Mouse (Mus musculus) midbrain, embryonic 14.5 days (tissue): Measurements from ENCODE around the gene Zbtb38. TPM values are rescaled to one million over a fixed set of nuclear protein-coding genes. Genes with fewer than 3 reads are reported as not detected.
A peak's percentile ranks its signal among the peaks of the same experiment; 100 is the strongest.

Source experiments
- ATAC-seq: fragments of 200-750 bp; cut with Nextera tagmentation; 2 replicates; pipeline ENCODE4 v1.8.0; 2017; ENCODE audit warnings: moderate number of reproducible peaks, moderate library complexity; ENCODE audit not compliant: low FRiP score, low TSS enrichment
- DNase-seq: peaks from one replicate; pipeline ENCODE4 v3.0.0-alpha.2; 2015
- H3K27ac ChIP-seq: fragments of 300-500 bp; sonication (generic); replicated peaks from 2 replicates; pipeline ENCODE4 v1.5.1; 2014; ENCODE audit warnings: mild to moderate bottlenecking, low read depth, low read length, moderate library complexity
- H3K27me3 ChIP-seq: fragments of 300-500 bp; sonication (generic); 2 replicates; pipeline ENCODE4 v1.6.1; 2014; ENCODE audit warnings: low read length, control low read depth, mixed read lengths; ENCODE audit not compliant: control insufficient read depth, insufficient read depth
- H3K36me3 ChIP-seq: fragments of 300-500 bp; sonication (generic); 2 replicates; pipeline ENCODE4 v1.6.1; 2014; ENCODE audit warnings: low read length, control low read depth; ENCODE audit not compliant: control insufficient read depth, insufficient read depth
- H3K4me1 ChIP-seq: fragments of 300-500 bp; sonication (generic); 2 replicates; pipeline ENCODE4 v1.6.1; 2014; ENCODE audit warnings: mild to moderate bottlenecking, antibody characterized with exemption, low read length, control low read depth; ENCODE audit not compliant: control insufficient read depth, insufficient read depth
- H3K4me2 ChIP-seq: fragments of 300-500 bp; sonication (generic); 2 replicates; pipeline ENCODE4 v1.6.1; 2014; ENCODE audit warnings: mild to moderate bottlenecking, low read length, moderate library complexity
- H3K4me3 ChIP-seq: fragments of 300-500 bp; sonication (generic); replicated peaks from 2 replicates; pipeline ENCODE4 v1.5.1; 2014; ENCODE audit warnings: low read depth, low read length
- H3K9ac ChIP-seq: fragments of 300-500 bp; sonication (generic); replicated peaks from 2 replicates; pipeline ENCODE4 v1.6.1; 2014; ENCODE audit warnings: mild to moderate bottlenecking, low read length, moderate library complexity
- H3K9me3 ChIP-seq: fragments of 300-500 bp; sonication (generic); 2 replicates; pipeline ENCODE4 v1.6.1; 2016; ENCODE audit warnings: low read length, control low read depth, mixed read lengths; ENCODE audit not compliant: control insufficient read depth
- WGBS: fragments of 180-500 bp; shearing (Covaris S2); extraction: QIAGEN DNeasy Blood & Tissue Kit; methylation state at CpG from one replicate; pipeline ENCODE4 v1.1.7; 2014; 5-methylcytosine and 5-hydroxymethylcytosine counted together
- polyA plus RNA-seq: library from polyadenylated mRNA; unstranded; fragments of >200 nt; fragmentation: Nextera tagmentation; extraction: Ambion mirVana; gene quantifications from 2 replicates; pipeline ENCODE4 v1.2.1, GENCODE M21; 2014

Gene Zbtb38
- polyA plus RNA-seq, 1 experiment from 2014 or later = 55.1 TPM

- no peak overlapping the region for H3K27ac ChIP-seq
- H3K4me3 ChIP-seq = no peak overlapping the region
- WGBS = 92% methylated on average over 10 of the region's 10 CpGs
- 0 out of 2 replicates have a peak, but pooled peaks cover 5% of the 10 kb centered on the region for H3K36me3 ChIP-seq
- H3K4me2 ChIP-seq = no peak overlapping the region
- H3K9me3 ChIP-seq = no peaks in the 10 kb centered on the region
- DNase-seq = no peak
- peaks cover 12% of the 10 kb centered on the region for H3K4me1 ChIP-seq
- no peak for ATAC-seq
- H3K9ac ChIP-seq = no peak overlapping the region
- no peaks in the 10 kb centered on the region for H3K27me3 ChIP-seq
Measured at GRCm38 (mm10) chr9:96716136-96716535, 36.5 kb downstream of the Zbtb38 start.

GRCm38 (mm10) chr9:96715171-96715570 lies 37.5 kb downstream of the Zbtb38 start:
- WGBS = 81% methylated on average over 11 of the region's 11 CpGs
- H3K4me1 ChIP-seq = peaks cover 7% of the 10 kb centered on the region; the same call in 1 of the 2 replicates

GRCm38 (mm10) chr9:96713472-96714390 lies 38.9 kb downstream of the Zbtb38 start:
- Histone ChIP-seq H3K4me2 (no peak overlapping the region), H3K4me3 (no peak overlapping the region), H3K9ac (no peak overlapping the region), H3K4me1 (peaks cover 6% of the 10 kb centered on the region; the same call in 1 of the 2 replicates), H3K27me3 (no peaks in the 10 kb centered on the region), H3K27ac (peak overlapping the region; percentile 49; the same call in 1 of the 2 replicates), H3K9me3 (no peaks in the 10 kb centered on the region), H3K36me3 (0 out of 2 replicates have a peak, but pooled peaks cover 5% of the 10 kb centered on the region)
- WGBS = 64% methylated on average over 14 of the region's 14 CpGs
- no peak for ATAC-seq
- DNase-seq = no peak

More at GRCm38 (mm10) chr9:96715171-96715570, 37.5 kb downstream of the Zbtb38 start:
- 0 out of 2 replicates have a peak, but pooled peaks cover 5% of the 10 kb centered on the region for H3K36me3 ChIP-seq
- no peak overlapping the region for H3K4me3 ChIP-seq
- H3K4me2 ChIP-seq = no peak overlapping the region
- ATAC-seq (no peak), DNase-seq (no peak)
- no peaks in the 10 kb centered on the region for H3K9me3 ChIP-seq
- no peak overlapping the region for H3K9ac ChIP-seq
- H3K27ac ChIP-seq = 0 out of 2 replicates have a peak overlapping the region, but pooled peaks have one; percentile 10
- no peaks in the 10 kb centered on the region for H3K27me3 ChIP-seq

- no peak overlapping the region for H3K4me3 ChIP-seq
- ATAC-seq = no peak
- no peaks in the 10 kb centered on the region for H3K27me3 ChIP-seq
- no peak overlapping the region for H3K27ac ChIP-seq
- H3K36me3 ChIP-seq = 0 out of 2 replicates have a peak, but pooled peaks cover 5% of the 10 kb centered on the region
- peak; percentile 49 for DNase-seq
- H3K9me3 ChIP-seq = no peaks in the 10 kb centered on the region
- WGBS = 83% methylated on average over 14 of the region's 14 CpGs
- no peak overlapping the region for H3K9ac ChIP-seq
- no peak overlapping the region for H3K4me2 ChIP-seq
- H3K4me1 ChIP-seq = peaks cover 6% of the 10 kb centered on the region; the same call in 1 of the 2 replicates
Measured at GRCm38 (mm10) chr9:96712758-96713471, 39.7 kb downstream of the Zbtb38 start.

GRCm38 (mm10) chr9:96712045-96712444 lies 40.6 kb downstream of the Zbtb38 start:
- H3K27me3 ChIP-seq = no peaks in the 10 kb centered on the region
- ATAC-seq = no peak
- no peaks in the 10 kb centered on the region for H3K9me3 ChIP-seq
- H3K4me1 ChIP-seq = peaks cover 6% of the 10 kb centered on the region; the same call in 1 of the 2 replicates
- no peak overlapping the region for H3K4me3 ChIP-seq
- no peak for DNase-seq
- WGBS = 90% methylated on average over 12 of the region's 12 CpGs
- no peak overlapping the region for H3K9ac ChIP-seq
- H3K4me2 ChIP-seq = no peak overlapping the region
- H3K36me3 ChIP-seq = no peaks in the 10 kb centered on the region
- H3K27ac ChIP-seq = no peak overlapping the region

- Histone ChIP-seq H3K4me1 (peaks cover 9% of the 10 kb centered on the region; the same call in 1 of the 2 replicates), H3K9me3 (no peaks in the 10 kb centered on the region), H3K9ac (no peak overlapping the region), H3K4me3 (no peak overlapping the region), H3K27ac (no peak overlapping the region), H3K4me2 (no peak overlapping the region), H3K36me3 (no peaks in the 10 kb centered on the region), H3K27me3 (no peaks in the 10 kb centered on the region)
- ATAC-seq = no peak
- WGBS = 92% methylated on average over 15 of the region's 15 CpGs
- no peak for DNase-seq
Measured at GRCm38 (mm10) chr9:96710241-96710946, 42.2 kb downstream of the Zbtb38 start.

GRCm38 (mm10) chr9:96708905-96709304 lies 43.7 kb downstream of the Zbtb38 start:
- ATAC-seq (no peak), DNase-seq (no peak)
- no peaks in the 10 kb centered on the region for H3K36me3 ChIP-seq
- H3K9ac ChIP-seq = no peak overlapping the region
- no peak overlapping the region for H3K4me2 ChIP-seq
- H3K4me1 ChIP-seq = 0 out of 2 replicates have a peak, but pooled peaks cover 4% of the 10 kb centered on the region
- H3K4me3 ChIP-seq = no peak overlapping the region
- no peaks in the 10 kb centered on the region for H3K27me3 ChIP-seq
- no peak overlapping the region for H3K27ac ChIP-seq
- WGBS = 93% methylated on average over 9 of the region's 9 CpGs
- no peaks in the 10 kb centered on the region for H3K9me3 ChIP-seq

- H3K36me3 ChIP-seq = no peaks in the 10 kb centered on the region
- no peaks in the 10 kb centered on the region for H3K27me3 ChIP-seq
- ATAC-seq = no peak
- H3K9ac ChIP-seq = no peak overlapping the region
- DNase-seq = no peak
- H3K9me3 ChIP-seq = no peaks in the 10 kb centered on the region
- no peak overlapping the region for H3K27ac ChIP-seq
- H3K4me3 ChIP-seq = no peak overlapping the region
- 84% methylated on average over 4 of the region's 4 CpGs for WGBS
- H3K4me1 ChIP-seq = 0 out of 2 replicates have a peak, but pooled peaks cover 3% of the 10 kb centered on the region
- no peak overlapping the region for H3K4me2 ChIP-seq
Measured at GRCm38 (mm10) chr9:96707964-96708363, 44.7 kb downstream of the Zbtb38 start.
